Mouse (Mus musculus) ES-E14 (cell line): ENCODE measurements around the gene Tspear.

Source experiments
- CHD2 ChIP-seq: IDR thresholded peaks from 2 replicates; pipeline ENCODE4 v1.6.1; 2014; ENCODE audit warnings: mild to moderate bottlenecking, low read depth, low read length, inconsistent platforms
- MAFK ChIP-seq: IDR thresholded peaks from 2 replicates; pipeline ENCODE4 v1.6.1; 2014; ENCODE audit warnings: mild to moderate bottlenecking, low read depth, low read length, inconsistent platforms; ENCODE audit not compliant: insufficient read depth

DNA sequence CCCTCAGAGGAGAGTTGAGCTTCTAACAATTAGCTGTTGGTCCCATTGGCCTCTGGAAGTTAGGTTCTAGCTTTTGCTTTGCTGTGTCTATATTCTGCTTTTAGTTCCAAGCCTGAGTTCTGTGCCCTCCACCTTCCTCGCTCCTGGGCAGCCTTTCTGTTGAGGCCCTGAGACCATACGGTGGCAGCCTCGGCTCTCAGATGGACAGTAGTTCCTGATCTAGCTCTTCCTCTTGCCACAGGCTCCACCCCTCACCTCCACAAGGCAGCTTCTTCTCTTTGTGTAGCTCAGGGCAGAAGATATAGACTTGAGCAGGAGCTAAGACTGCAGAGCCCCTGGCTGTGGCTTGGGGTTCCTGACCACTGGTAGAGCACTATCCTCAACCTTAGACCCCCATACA, 193.9 kb downstream of the Tspear start:
- TF ChIP-seq MAFK (no peak), CHD2 (no peak)
